Mouse (Mus musculus): Measurements from ENCODE around the gene Ppp1r12c. TPM values are rescaled to one million over a fixed set of nuclear protein-coding genes. Genes with fewer than 3 reads are reported as not detected.
"Not testable (repeated sequence)": the region's sequence is repeated elsewhere in the genome, so short reads cannot be mapped to it uniquely, and the experiment has no call there.

Gene Ppp1r12c
- total and polyA plus RNA-seq, 2 experiments, result 21.8 to 22.2 TPM

DNA sequence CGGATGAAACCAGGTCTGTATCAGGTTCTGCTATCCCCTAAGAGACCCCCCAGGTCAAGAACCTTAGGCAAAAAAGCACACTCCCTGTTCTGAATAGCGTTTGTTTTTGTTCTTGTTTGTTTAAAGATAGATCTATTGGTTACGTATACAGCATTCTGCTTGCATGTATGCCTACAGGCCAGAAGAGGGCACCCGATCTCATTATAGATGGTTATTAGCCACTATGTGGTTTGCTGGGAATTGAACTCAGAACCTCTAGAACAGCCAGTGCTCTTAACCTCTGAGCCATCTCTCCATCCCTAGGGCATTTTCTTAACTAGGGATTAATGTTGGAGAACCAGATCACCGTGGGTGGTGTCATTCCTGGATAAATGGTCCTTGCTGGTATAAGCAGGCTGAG, 39.9 kb upstream of the Ppp1r12c start:
- Histone ChIP-seq H3K79me2 (ENCODE audit: control insufficient read depth, insufficient read depth, low read length) (no peaks in the 10 kb centered on the region), H3K36me3 (ENCODE audit: control insufficient read depth, insufficient read depth, low read length) (no peaks in the 10 kb centered on the region), H3K4me1 (ENCODE audit: control insufficient read depth, insufficient read depth, low read length) (no peaks in the 10 kb centered on the region), H3K4me3 (ENCODE audit: insufficient read depth, low read depth, low read length) (no peak overlapping the region), H3K9ac (ENCODE audit: low read depth, low read length) (no peak overlapping the region), H3K27ac (replicated peaks; ENCODE audit: insufficient read depth, low read depth, low read length) (no peak overlapping the region), H3K27me3 (ENCODE audit: control insufficient read depth, insufficient read depth, low read length) (no peaks in the 10 kb centered on the region)
- DNase-seq (ENCODE audit: extremely low read depth, low read depth, low spot score), result no peak
- 66% methylated on average over 5 of the region's 5 CpGs for WGBS
- TF ChIP-seq POLR2A (IDR thresholded peaks at IDR 0.05; ENCODE audit: extremely low read depth, insufficient read depth, low read length) (no peak), CTCF (IDR thresholded peaks at IDR 0.05; ENCODE audit: low read depth, low read length) (no peak)

DNA sequence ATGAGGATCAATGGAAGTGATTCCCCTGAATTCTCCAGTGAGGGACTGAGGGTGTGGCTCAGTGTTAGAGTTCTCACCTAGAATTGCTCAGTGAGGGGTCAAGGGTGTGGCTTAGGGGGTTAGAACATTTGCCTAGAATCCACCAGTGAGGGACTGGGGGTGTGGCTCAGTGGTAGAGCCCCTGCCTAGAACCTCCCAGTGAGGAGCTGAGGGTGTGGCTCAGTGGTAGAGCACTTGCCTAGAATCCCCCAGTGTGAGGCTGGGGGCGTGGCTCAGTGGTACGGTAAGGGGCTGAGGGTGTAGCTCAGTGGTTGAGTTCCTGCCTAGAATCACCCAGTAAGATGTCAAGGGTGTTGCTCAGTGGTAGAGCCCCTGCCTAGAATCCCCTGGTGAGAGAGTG, 37.5 kb upstream of the Ppp1r12c start:
- Histone ChIP-seq H3K4me3 (ENCODE audit: insufficient read depth, low read depth, low read length) (no peak overlapping the region), H3K27ac (replicated peaks; ENCODE audit: insufficient read depth, low read depth, low read length) (no peak overlapping the region), H3K27me3 (ENCODE audit: control insufficient read depth, insufficient read depth, low read length) (no peaks in the 10 kb centered on the region), H3K79me2 (ENCODE audit: control insufficient read depth, insufficient read depth, low read length) (no peaks in the 10 kb centered on the region), H3K4me1 (ENCODE audit: control insufficient read depth, insufficient read depth, low read length) (no peaks in the 10 kb centered on the region), H3K9ac (ENCODE audit: low read depth, low read length) (no peak overlapping the region), H3K36me3 (ENCODE audit: control insufficient read depth, insufficient read depth, low read length) (no peaks in the 10 kb centered on the region)
- WGBS, result 80% methylated on average over 2 of the region's 2 CpGs
- no peak for TF ChIP-seq POLR2A (IDR thresholded peaks at IDR 0.05; ENCODE audit: extremely low read depth, insufficient read depth, low read length)
- no peak for TF ChIP-seq CTCF (IDR thresholded peaks at IDR 0.05; ENCODE audit: low read depth, low read length)
- DNase-seq (ENCODE audit: extremely low read depth, low read depth, low spot score), result no peak

DNA sequence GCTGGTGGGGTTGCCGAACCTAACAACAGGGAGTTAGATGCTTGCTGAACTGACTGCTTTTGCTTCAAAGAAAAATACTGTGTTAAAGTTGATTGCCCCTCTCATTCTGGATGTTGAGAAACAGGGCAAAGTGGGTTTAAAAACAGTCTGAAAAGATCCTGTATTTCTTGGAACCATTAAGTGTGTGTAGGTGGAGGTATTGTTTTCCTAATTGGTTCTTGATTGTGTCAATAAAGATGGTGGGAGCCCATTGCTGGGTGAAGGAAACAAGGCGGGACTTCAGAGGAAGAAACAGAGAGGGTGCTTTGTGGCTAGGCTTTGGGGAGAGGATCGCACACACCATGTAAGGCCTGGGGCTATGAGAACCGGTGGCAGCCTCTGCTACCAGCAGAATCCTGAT, 35.7 kb upstream of the Ppp1r12c start:
- DNase-seq (ENCODE audit: extremely low read depth, low read depth, low spot score), result no peak
- WGBS, result 50% methylated on average over 4 of the region's 4 CpGs
- H3K4me3 ChIP-seq (ENCODE audit: insufficient read depth, low read depth, low read length), result no peak overlapping the region

DNA sequence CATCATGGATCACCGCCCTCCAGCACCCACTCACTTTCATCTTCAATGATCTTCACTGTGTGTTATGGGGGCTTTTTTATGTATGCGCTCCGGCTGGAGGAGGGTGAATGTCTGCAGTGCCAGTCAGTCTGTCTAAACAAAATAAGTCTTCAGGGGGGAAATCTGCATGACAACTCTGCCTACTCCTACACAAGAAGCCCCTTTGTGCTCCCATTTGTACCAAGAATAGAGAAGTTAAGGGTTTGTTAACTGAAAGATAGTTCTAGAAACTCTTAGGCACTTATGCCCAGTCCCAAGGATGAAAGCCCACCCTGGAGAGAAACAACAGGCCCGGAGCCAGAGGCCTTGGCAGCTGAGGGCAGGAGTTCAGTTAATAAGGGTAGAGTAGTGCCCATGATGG, 34.9 kb upstream of the Ppp1r12c start:
- no peaks in the 10 kb centered on the region for H3K79me2 ChIP-seq (ENCODE audit: control insufficient read depth, insufficient read depth, low read length)
- no peak for DNase-seq (ENCODE audit: extremely low read depth, low read depth, low spot score)
- H3K4me3 ChIP-seq (ENCODE audit: insufficient read depth, low read depth, low read length), result no peak overlapping the region
- no peaks in the 10 kb centered on the region for H3K4me1 ChIP-seq (ENCODE audit: control insufficient read depth, insufficient read depth, low read length)
- WGBS, result 89% methylated on average over 4 of the region's 4 CpGs
- H3K9ac ChIP-seq (ENCODE audit: low read depth, low read length), result no peak overlapping the region
- H3K27me3 ChIP-seq (ENCODE audit: control insufficient read depth, insufficient read depth, low read length), result no peaks in the 10 kb centered on the region
- no peak for TF ChIP-seq CTCF (IDR thresholded peaks at IDR 0.05; ENCODE audit: low read depth, low read length)
- TF ChIP-seq POLR2A (IDR thresholded peaks at IDR 0.05; ENCODE audit: extremely low read depth, insufficient read depth, low read length), result no peak
- H3K36me3 ChIP-seq (ENCODE audit: control insufficient read depth, insufficient read depth, low read length), result no peaks in the 10 kb centered on the region
- no peak overlapping the region for H3K27ac ChIP-seq (replicated peaks; ENCODE audit: insufficient read depth, low read depth, low read length)

More for the DNA sequence above, 35.7 kb upstream of the Ppp1r12c start:
- no peaks in the 10 kb centered on the region for H3K79me2 ChIP-seq (ENCODE audit: control insufficient read depth, insufficient read depth, low read length)
- H3K9ac ChIP-seq (ENCODE audit: low read depth, low read length), result no peak overlapping the region
- TF ChIP-seq CTCF (IDR thresholded peaks at IDR 0.05; ENCODE audit: low read depth, low read length), result no peak
- no peak for TF ChIP-seq POLR2A (IDR thresholded peaks at IDR 0.05; ENCODE audit: extremely low read depth, insufficient read depth, low read length)
- no peaks in the 10 kb centered on the region for H3K4me1 ChIP-seq (ENCODE audit: control insufficient read depth, insufficient read depth, low read length)
- no peaks in the 10 kb centered on the region for H3K27me3 ChIP-seq (ENCODE audit: control insufficient read depth, insufficient read depth, low read length)
- no peaks in the 10 kb centered on the region for H3K36me3 ChIP-seq (ENCODE audit: control insufficient read depth, insufficient read depth, low read length)
- H3K27ac ChIP-seq (replicated peaks; ENCODE audit: insufficient read depth, low read depth, low read length), result no peak overlapping the region

DNA sequence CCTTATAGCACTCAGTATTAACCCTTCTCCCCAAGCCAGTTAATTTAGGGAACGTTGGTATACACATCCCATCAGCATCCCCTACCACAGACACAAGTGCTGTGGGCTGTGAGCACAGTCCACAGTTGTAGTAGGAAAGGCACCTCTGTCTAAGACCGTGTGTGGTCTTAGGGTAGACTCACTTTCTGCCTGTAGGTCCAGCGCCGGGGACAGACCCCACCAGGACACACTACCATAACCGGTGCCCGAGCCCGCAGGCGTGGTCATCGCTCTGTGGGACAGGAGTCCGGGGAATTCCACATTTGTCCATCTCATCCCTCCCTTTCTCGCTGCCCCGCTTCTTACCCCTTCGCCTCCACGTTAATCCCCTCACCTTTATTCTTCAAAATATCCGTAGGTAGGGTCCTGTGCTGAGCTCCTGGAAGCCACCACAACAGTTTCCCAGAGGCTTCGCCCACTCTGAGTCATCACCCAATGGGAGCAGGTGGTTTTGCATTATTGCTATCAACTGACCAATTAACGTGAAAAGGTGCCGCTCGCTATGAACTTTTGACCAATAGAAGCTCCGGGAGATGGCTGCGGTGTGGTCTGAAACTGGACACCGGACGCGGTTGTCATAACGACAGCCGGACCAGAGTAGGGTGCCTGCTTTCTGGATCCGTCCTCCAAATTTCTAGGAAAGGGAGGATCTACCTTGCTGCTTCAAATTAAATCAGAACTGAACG, 30.7 kb upstream of the Ppp1r12c start, which contains the start of gene Dnaaf3:
TSS of gene Dnaaf3 (minus strand) at position 449 of the 725 bp plus-strand sequence.
- Histone ChIP-seq H3K79me2 (ENCODE audit: control insufficient read depth, insufficient read depth, low read length) (no peaks in the 10 kb centered on the region), H3K36me3 (ENCODE audit: control insufficient read depth, insufficient read depth, low read length) (no peaks in the 10 kb centered on the region), H3K27me3 (ENCODE audit: control insufficient read depth, insufficient read depth, low read length) (no peaks in the 10 kb centered on the region), H3K9ac (ENCODE audit: low read depth, low read length) (no peak within 1 kb of the TSS), H3K27ac (replicated peaks; ENCODE audit: insufficient read depth, low read depth, low read length) (no peak within 1 kb of the TSS), H3K4me3 (ENCODE audit: insufficient read depth, low read depth, low read length) (peak within 1 kb of the TSS; percentile 6; the same call in 1 of the 2 replicates), H3K4me1 (ENCODE audit: control insufficient read depth, insufficient read depth, low read length) (no peaks in the 10 kb centered on the region)
- TF ChIP-seq CTCF (IDR thresholded peaks at IDR 0.05; ENCODE audit: low read depth, low read length), result no peak
- TF ChIP-seq POLR2A (IDR thresholded peaks at IDR 0.05; ENCODE audit: extremely low read depth, insufficient read depth, low read length), result no peak
- WGBS, result 5% methylated on average over 28 of the region's 28 CpGs
- peak; percentile 78 for DNase-seq (ENCODE audit: extremely low read depth, low read depth, low spot score)

DNA sequence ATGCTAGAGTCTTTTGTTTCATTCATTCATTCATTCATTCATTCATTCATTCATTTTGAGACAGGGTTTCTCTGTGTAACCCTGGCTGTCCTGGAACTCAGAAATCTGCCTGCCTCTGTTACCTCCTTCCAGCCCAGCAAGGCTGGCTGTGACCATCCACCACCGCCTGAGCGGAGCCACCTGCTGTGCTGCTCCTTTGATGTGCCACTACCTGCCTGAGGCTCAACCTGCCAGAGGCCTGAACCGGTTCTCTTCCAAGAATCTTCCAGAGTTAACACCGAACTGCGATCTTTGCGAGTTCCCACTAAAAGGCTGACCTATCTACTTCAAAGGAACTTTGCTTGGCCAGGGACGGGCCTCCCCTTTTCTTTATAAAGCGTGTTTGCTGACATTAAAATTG, 28.7 kb upstream of the Ppp1r12c start:
- not testable (repeated sequence) for H3K27me3 ChIP-seq (ENCODE audit: control insufficient read depth, insufficient read depth, low read length)

More for the DNA sequence above, 28.7 kb upstream of the Ppp1r12c start:
- not testable (repeated sequence) for H3K4me1 ChIP-seq (ENCODE audit: control insufficient read depth, insufficient read depth, low read length); H3K27ac ChIP-seq (replicated peaks; ENCODE audit: insufficient read depth, low read depth, low read length); DNase-seq (ENCODE audit: extremely low read depth, low read depth, low spot score); H3K36me3 ChIP-seq (ENCODE audit: control insufficient read depth, insufficient read depth, low read length); H3K79me2 ChIP-seq (ENCODE audit: control insufficient read depth, insufficient read depth, low read length); H3K4me3 ChIP-seq (ENCODE audit: insufficient read depth, low read depth, low read length); H3K9ac ChIP-seq (ENCODE audit: low read depth, low read length)
- 88% methylated on average over 8 of the region's 8 CpGs for WGBS
